Mouse (Mus musculus) embryonic fibroblast, embryonic 13.5 days (primary cell): ENCODE results near the gene Gch1.

Experiments
- CTCF ChIP-seq: IDR thresholded peaks from 2 replicates; pipeline ENCODE4 v1.5.1; 2011; ENCODE audit warnings: mild to moderate bottlenecking, control low read depth, low read length, moderate library complexity, borderline replicate concordance; ENCODE audit not compliant: insufficient read depth
- POLR2A ChIP-seq: IDR thresholded peaks from 2 replicates; pipeline ENCODE4 v1.6.1; 2011; ENCODE audit warnings: low read depth, mild to moderate bottlenecking, control low read depth, low read length, moderate library complexity

GRCm38 (mm10) chr14:47161921-47162427 is 27.2 kb downstream of the Gch1 start:
- TF ChIP-seq CTCF (no peak), POLR2A (no peak)
